Comparison of ENCODE assay signal across 30 mouse cellular contexts in the genomic region with DNA sequence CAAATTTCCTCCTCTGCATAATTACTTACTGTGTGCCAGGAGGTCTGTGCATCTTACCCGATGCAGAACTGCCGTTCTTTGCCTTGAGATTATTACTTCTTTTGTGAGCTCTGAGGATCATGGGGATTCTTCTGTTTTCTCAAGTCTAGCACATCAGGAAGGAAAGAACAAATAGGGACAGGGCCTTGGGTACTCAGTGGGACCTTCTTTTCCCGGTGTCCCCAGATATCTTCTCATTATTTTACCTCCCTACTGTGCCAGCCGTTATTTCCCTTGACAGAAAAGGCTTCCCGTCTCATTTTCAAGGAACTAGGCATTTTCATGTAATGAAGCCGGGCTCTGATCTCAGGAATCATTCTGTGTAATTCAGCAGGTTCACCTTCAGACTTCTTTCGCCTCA. TPM values are rescaled to one million over a fixed set of nuclear protein-coding genes. Genes with fewer than 3 reads are reported as not detected.
DNase-seq lines count a peak whose midpoint lies in the region; ATAC-seq lines count a peak whose summit lies in the region.
"Had no signal": no experiment of that assay in that cellular context is flagged by ENCODE, and none has a peak within 500 bp of the region (broad histone marks: within the 10 kb centered on the region; RNA-seq: fewer than 3 reads in every experiment).

No protein-coding gene starts in this region.

- 72% methylated on average over 7 of the region's 7 CpGs for WGBS in midbrain, embryonic 14.5 days
- WGBS in midbrain, embryonic 10.5 days, result 84% methylated on average over 7 of the region's 7 CpGs
- WGBS in midbrain, embryonic 15.5 days, result 54% methylated on average over 7 of the region's 7 CpGs

- H3K27me3 ChIP-seq in midbrain, embryonic 14.5 days (ENCODE audit: control insufficient read depth, insufficient read depth, low read length), result no peaks in the 10 kb centered on the region
- no peaks in the 10 kb centered on the region for H3K27me3 ChIP-seq in midbrain, embryonic 10.5 days (ENCODE audit: low read depth, poor library complexity, severe bottlenecking)
- no peaks in the 10 kb centered on the region for H3K27me3 ChIP-seq in midbrain, embryonic 15.5 days (replicated peaks)
- H3K27me3 ChIP-seq: kidney, embryonic 15.5 days had no signal

- intact Hi-C loops in heart, postnatal 10 days (cut with DNase I), result no loop called here

- peaks cover 9% of the 10 kb centered on the region for H3K36me3 ChIP-seq in midbrain, embryonic 14.5 days (ENCODE audit: control insufficient read depth, insufficient read depth, low read length)
- peaks cover 8% of the 10 kb centered on the region; the same call in 1 of the 2 replicates for H3K36me3 ChIP-seq in midbrain, embryonic 10.5 days
- peaks cover 6% of the 10 kb centered on the region for H3K36me3 ChIP-seq in midbrain, embryonic 15.5 days (replicated peaks)
- H3K36me3 ChIP-seq: kidney, embryonic 15.5 days had no signal

- no peak overlapping the region for H3K4me3 ChIP-seq in midbrain, embryonic 14.5 days (replicated peaks; ENCODE audit: low read depth, low read length)
- H3K4me3 ChIP-seq in midbrain, embryonic 10.5 days, result no peak overlapping the region
- H3K4me3 ChIP-seq in midbrain, embryonic 15.5 days, result no peak overlapping the region
- H3K4me3 ChIP-seq: erythroblast, embryonic 14.5 days; kidney, embryonic 15.5 days had no signal

- 0 out of 2 replicates have a peak overlapping the region, but pooled peaks have one; percentile 22 for H3K27ac ChIP-seq in midbrain, embryonic 14.5 days (replicated peaks; ENCODE audit: low read depth, low read length)
- H3K27ac ChIP-seq in midbrain, embryonic 10.5 days (replicated peaks), result no peak overlapping the region
- H3K27ac ChIP-seq in midbrain, embryonic 15.5 days, result peak overlapping the region; percentile 35; the same call in 1 of the 2 replicates
- H3K27ac ChIP-seq: kidney, embryonic 15.5 days; liver, embryonic 14.5 days; macrophage; stomach, postnatal 0 days had no signal

- H3K4me1 ChIP-seq in midbrain, embryonic 14.5 days (ENCODE audit: control insufficient read depth, insufficient read depth, low read length), result no peaks in the 10 kb centered on the region
- H3K4me1 ChIP-seq in midbrain, embryonic 10.5 days, result no peaks in the 10 kb centered on the region
- H3K4me1 ChIP-seq in midbrain, embryonic 15.5 days, result peaks cover 3% of the 10 kb centered on the region; the same call in 1 of the 2 replicates
- H3K4me1 ChIP-seq: kidney, embryonic 15.5 days had no signal

- no peak overlapping the region for H3K9ac ChIP-seq in midbrain, embryonic 14.5 days (replicated peaks; ENCODE audit: low read length)
- no peak overlapping the region for H3K9ac ChIP-seq in midbrain, embryonic 15.5 days
- H3K9ac ChIP-seq: forebrain, postnatal 0 days; kidney, embryonic 15.5 days; liver, embryonic 14.5 days had no signal

- peak; percentile 45 for DNase-seq in heart, adult 11 months
- DNase-seq in heart, postnatal 10 days, result no peak
- peak; percentile 10 for DNase-seq in midbrain, embryonic 14.5 days
- no peak for DNase-seq in midbrain, embryonic 10.5 days (ENCODE audit: low spot score)
- no peak for DNase-seq in urinary bladder, adult 18-20 months (ENCODE audit: low spot score in 2 of 2)
- no peak for DNase-seq in heart, postnatal 4 days
- DNase-seq: adrenal gland, postnatal 14 days; cerebellum, adult 18-20 months; cerebellum, postnatal 14 days; forebrain, postnatal 0 days; kidney, postnatal 25 days; liver; lung, adult 2 months; lung, postnatal 10 days; right cerebral cortex, postnatal 4 days; thymus, adult 18-20 months; thymus, postnatal 36 days had no signal

- H3K9me3 ChIP-seq in midbrain, embryonic 14.5 days (ENCODE audit: control insufficient read depth, low read length), result no peaks in the 10 kb centered on the region
- H3K9me3 ChIP-seq in midbrain, embryonic 10.5 days (replicated peaks), result no peaks in the 10 kb centered on the region
- H3K9me3 ChIP-seq in midbrain, embryonic 15.5 days, result no peaks in the 10 kb centered on the region
- H3K9me3 ChIP-seq: kidney, embryonic 15.5 days had no signal

- no peak overlapping the region for H3K4me2 ChIP-seq in midbrain, embryonic 14.5 days (ENCODE audit: low read length)
- H3K4me2 ChIP-seq in midbrain, embryonic 15.5 days, result no peak overlapping the region
- H3K4me2 ChIP-seq: kidney, embryonic 15.5 days had no signal

- no peak for ATAC-seq in midbrain, embryonic 14.5 days (ENCODE audit: low FRiP score, low TSS enrichment)
- peak; percentile 60 for ATAC-seq in midbrain, embryonic 15.5 days (replicated peaks)
- ATAC-seq: CD4-positive, CD25-positive, alpha-beta regulatory T cell, adult 4 months; forebrain, postnatal 0 days; intestine, postnatal 0 days had no signal

RNA-seq across cellular contexts. Expression of a gene that starts 34.2 kb away (rescaled TPM):
- not detected for total RNA-seq in heart, postnatal 10 days (2021)
- polyA plus RNA-seq in midbrain, embryonic 14.5 days (2014; fragmentation: Nextera tagmentation; extraction: Ambion mirVana), result 49.1 and 50.7 TPM in 2 replicates
- 4.1 and 5.4 TPM in 2 replicates for polyA plus RNA-seq in midbrain, embryonic 10.5 days (2016; fragmentation: Nextera tagmentation; extraction: Ambion mirVana)
- 36.6 and 40.8 TPM in 2 replicates for polyA plus RNA-seq in midbrain, embryonic 15.5 days (2015; fragmentation: Nextera tagmentation; extraction: Ambion mirVana)
- total RNA-seq in heart, postnatal 4 days (2021), result under 1 TPM in 1 of 2 experiments, not detected in 1; 0.07 TPM
- total RNA-seq: gastrocnemius, adult 8-10 months; heart, postnatal 25 days; megakaryocyte-erythroid progenitor cell, adult 5-6 weeks had no signal
- polyA plus RNA-seq: CD4-positive, CD25-positive, alpha-beta regulatory T cell, adult 4 months; erythroblast, embryonic 14.5 days; gonadal fat pad, adult 2 months; macrophage; spleen, adult 2 months had no signal

Comparison
In these comparisons a context has a peak if more than half of its experiments do, and no peak if none do; other contexts are left out.
1. DNase-seq: peak in heart, adult 11 months (single experiment) and midbrain, embryonic 14.5 days (single experiment); none in heart, postnatal 10 days (0 of 2), midbrain, embryonic 10.5 days (single experiment), urinary bladder, adult 18-20 months (0 of 2) and heart, postnatal 4 days (single experiment).